Mouse (Mus musculus): ENCODE measurements around the gene Cpb2. TPM values are rescaled to one million over a fixed set of nuclear protein-coding genes. Genes with fewer than 3 reads are reported as not detected.
A peak's percentile ranks its signal among the peaks of the same experiment; 100 is the strongest.

Cpb2 gene
- 0.09 and 0.10 TPM in 2 replicates for polyA plus RNA-seq (2012; rRNA removed)

DNA sequence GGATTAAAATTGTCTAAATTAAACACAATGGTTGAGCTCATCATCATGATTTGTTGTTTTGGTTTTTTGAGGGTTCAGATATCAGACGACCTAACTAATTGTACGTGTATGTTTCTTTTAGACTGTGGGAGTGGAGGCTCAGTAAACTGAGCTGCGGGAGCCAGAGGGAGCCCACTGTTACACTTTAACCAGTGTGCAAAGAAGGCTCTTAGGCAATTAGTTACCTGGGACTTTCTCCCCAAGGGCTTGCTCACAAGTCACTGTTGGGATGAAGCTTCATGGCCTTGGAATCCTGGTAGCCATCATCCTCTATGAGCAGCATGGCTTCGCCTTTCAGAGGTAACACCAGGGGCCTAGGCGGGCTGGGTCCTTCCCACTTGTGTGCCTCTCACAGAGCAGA lies at the start of gene Cpb2:
Cpb2 (plus strand) TSS at position 201 of the 400 bp plus-strand sequence.
- Histone ChIP-seq H3K4me1 (ENCODE audit: control insufficient read depth, insufficient read depth, low read length) (no peaks in the 10 kb centered on the region), H3K4me3 (replicated peaks; ENCODE audit: extremely low read depth, low read depth, low read length) (no peak within 1 kb of the TSS)
- no peak for DNase-seq
- TF ChIP-seq POLR2A (IDR thresholded peaks at IDR 0.05; ENCODE audit: borderline replicate concordance, extremely low read depth, low read depth, low read length) (no peak), CTCF (IDR thresholded peaks at IDR 0.05; ENCODE audit: insufficient read depth, low read length) (no peak)
- WGBS: 78% methylated on average over 5 of the region's 5 CpGs

DNA sequence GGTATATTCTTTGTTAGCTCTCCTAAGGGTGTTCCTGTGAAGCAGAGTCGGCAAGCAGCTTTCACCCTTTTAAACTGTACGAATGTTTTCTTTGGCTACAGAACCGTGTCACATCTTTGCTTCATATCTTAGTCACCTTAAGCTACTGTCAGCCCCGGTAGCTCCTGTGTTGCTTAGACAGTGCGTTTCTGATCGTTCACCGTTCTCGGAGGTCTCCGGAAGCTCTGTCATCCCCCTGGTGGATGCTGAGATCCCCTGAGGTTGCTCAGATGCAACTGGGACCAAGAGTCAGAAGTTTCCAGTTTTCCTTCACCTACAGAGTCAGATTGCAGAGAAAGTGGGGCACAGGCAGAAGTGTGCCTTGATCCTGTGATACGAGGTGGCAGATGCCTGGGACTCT lies 49.7 kb upstream of the Cpb2 start:
- no peak overlapping the region for H3K4me3 ChIP-seq (replicated peaks; ENCODE audit: extremely low read depth, low read depth, low read length)
- no peak for TF ChIP-seq CTCF (IDR thresholded peaks at IDR 0.05; ENCODE audit: insufficient read depth, low read length)
- no peak for TF ChIP-seq POLR2A (IDR thresholded peaks at IDR 0.05; ENCODE audit: borderline replicate concordance, extremely low read depth, low read depth, low read length)

DNA sequence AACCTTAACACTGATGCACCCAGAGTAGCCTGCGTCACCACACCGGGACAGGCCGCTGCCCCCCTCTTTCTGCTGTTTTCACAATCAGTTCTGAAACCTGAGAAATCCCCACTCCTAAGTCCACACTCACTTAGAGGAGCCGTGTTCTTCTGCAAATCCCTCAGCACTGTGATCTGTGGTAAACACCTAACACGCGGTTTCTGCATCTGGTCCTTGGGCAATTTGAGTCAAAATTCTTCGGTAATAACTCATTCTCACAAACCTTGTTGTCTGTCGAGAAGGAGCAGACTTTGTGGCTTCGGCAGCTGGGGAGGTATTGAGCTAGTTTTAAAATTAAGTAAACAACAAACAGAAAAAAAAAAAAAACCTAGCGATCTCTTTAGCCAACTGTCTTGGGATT lies 49.2 kb upstream of the Cpb2 start:
- H3K4me1 ChIP-seq (ENCODE audit: control insufficient read depth, insufficient read depth, low read length): no peaks in the 10 kb centered on the region; the same call in 1 of the 2 replicates
- 59% methylated on average over 10 of the region's 10 CpGs for WGBS
- no peak for DNase-seq
- H3K4me3 ChIP-seq (replicated peaks; ENCODE audit: extremely low read depth, low read depth, low read length): no peak overlapping the region
- TF ChIP-seq CTCF (IDR thresholded peaks at IDR 0.05; ENCODE audit: insufficient read depth, low read length): no peak
- TF ChIP-seq POLR2A (IDR thresholded peaks at IDR 0.05; ENCODE audit: borderline replicate concordance, extremely low read depth, low read depth, low read length): no peak

More for the DNA sequence above, 49.7 kb upstream of the Cpb2 start:
- no peaks in the 10 kb centered on the region; the same call in 1 of the 2 replicates for H3K4me1 ChIP-seq (ENCODE audit: control insufficient read depth, insufficient read depth, low read length)
- DNase-seq: no peak
- 65% methylated on average over 10 of the region's 10 CpGs for WGBS

DNA sequence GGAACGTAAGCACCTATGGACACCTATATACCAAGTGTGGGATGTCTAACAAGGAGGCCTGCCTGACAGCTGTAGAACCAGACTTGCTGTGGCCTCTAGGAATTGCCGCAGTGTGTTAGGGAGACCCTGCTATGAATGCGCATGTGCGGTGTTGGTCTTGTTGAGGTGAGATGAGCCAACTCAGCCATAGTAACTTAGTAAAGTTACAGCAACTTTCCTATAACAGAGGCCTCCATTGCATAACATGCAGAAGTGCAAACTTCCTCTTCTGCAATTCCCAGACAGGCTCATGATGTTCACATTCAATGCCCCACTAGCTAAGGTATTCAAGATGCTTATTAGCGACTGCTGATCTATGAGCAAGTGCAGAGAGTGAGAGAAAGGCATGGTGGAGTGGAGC lies 46.6 kb upstream of the Cpb2 start:
- 81% methylated on average over 5 of the region's 5 CpGs for WGBS
- Histone ChIP-seq H3K4me1 (ENCODE audit: control insufficient read depth, insufficient read depth, low read length) (no peaks in the 10 kb centered on the region; the same call in 1 of the 2 replicates), H3K4me3 (replicated peaks; ENCODE audit: extremely low read depth, low read depth, low read length) (no peak overlapping the region)
- TF ChIP-seq POLR2A (IDR thresholded peaks at IDR 0.05; ENCODE audit: borderline replicate concordance, extremely low read depth, low read depth, low read length) (no peak), CTCF (IDR thresholded peaks at IDR 0.05; ENCODE audit: insufficient read depth, low read length) (no peak)
- DNase-seq: no peak

DNA sequence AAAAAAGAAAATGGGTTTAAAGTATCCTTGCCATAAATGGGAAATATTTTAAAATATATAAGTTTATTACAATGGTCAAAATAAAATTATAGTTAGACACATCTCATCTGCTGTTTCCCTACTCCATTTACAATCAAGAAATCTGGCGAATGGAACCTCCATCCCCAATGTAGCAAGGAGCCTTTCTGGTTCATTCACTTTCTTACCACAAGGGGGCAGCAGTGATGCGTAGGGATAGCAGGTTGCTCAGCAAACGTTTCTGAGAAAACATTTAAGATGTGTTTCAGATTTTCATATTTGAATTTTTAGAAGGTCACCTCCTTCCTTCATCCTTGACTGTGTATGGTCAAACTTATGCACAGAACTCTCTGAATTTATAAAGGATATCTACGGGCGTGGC lies 45.1 kb upstream of the Cpb2 start:
- 39% methylated on average over 5 of the region's 5 CpGs for WGBS
- Histone ChIP-seq H3K4me1 (ENCODE audit: control insufficient read depth, insufficient read depth, low read length) (no peaks in the 10 kb centered on the region; the same call in 1 of the 2 replicates), H3K4me3 (replicated peaks; ENCODE audit: extremely low read depth, low read depth, low read length) (no peak overlapping the region)
- TF ChIP-seq POLR2A (IDR thresholded peaks at IDR 0.05; ENCODE audit: borderline replicate concordance, extremely low read depth, low read depth, low read length) (no peak), CTCF (IDR thresholded peaks at IDR 0.05; ENCODE audit: insufficient read depth, low read length) (peak; percentile 61)
- no peak for DNase-seq

DNA sequence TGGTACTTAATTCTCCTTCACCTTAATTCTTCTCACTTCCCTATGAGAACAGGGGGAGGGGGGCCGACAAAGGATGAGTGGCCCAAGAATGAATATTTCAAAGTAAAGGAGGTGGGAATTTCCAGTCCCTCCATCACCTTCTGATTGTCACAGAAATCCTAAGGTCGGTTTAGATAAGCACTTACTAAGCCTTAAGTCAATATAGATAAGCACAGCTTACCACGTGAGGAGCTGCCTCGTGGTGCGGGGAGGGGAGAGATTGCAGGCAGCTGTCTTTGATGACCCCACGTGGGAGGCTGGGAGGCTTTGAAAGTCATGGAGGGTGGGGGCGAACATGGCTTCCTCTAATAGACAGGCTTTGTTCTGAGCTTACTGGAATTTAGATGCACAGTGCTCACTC lies 44.4 kb upstream of the Cpb2 start:
- H3K4me3 ChIP-seq (replicated peaks; ENCODE audit: extremely low read depth, low read depth, low read length): no peak overlapping the region
- TF ChIP-seq CTCF (IDR thresholded peaks at IDR 0.05; ENCODE audit: insufficient read depth, low read length) (no peak), POLR2A (IDR thresholded peaks at IDR 0.05; ENCODE audit: borderline replicate concordance, extremely low read depth, low read depth, low read length) (no peak)
- H3K4me1 ChIP-seq (ENCODE audit: control insufficient read depth, insufficient read depth, low read length): no peaks in the 10 kb centered on the region; the same call in 1 of the 2 replicates
- WGBS: 47% methylated on average over 7 of the region's 7 CpGs
- DNase-seq: no peak

DNA sequence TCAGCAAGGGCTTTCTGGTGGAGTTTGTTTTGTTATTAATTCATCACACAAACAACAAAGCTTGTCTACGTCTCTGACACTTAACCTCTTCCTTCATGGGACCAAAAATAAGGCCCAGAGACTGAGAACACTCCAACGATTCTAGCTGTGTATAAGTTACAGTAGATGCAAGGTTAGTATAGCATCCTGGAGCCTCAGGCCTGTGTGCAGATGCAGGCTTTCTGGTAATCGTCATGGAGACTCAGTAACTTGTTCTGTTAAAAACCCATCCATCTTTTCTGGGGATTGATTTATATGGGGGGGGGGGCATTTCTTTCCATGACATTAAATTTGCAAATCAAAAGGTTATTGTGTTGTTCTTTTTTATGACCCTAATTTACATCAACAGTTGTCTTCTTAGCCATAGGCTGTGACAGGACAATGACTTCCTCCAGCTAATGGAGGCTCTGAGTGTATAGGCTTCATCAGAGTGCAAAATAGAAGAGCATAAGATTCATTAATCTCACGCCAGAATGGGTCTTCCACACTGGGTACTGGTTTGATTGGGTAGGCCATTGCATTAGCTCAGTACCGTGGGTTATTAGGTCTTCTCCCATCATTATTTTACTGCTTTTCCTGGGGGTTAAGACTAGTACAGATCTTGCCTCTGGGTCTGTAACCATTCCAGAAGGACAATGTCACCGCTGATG lies 36.6 kb upstream of the Cpb2 start:
- whole genome bisulfite sequencing: 85% methylated on average over 6 of the region's 6 CpGs
- no peak overlapping the region for H3K4me3 ChIP-seq (replicated peaks; ENCODE audit: extremely low read depth, low read depth, low read length)
- no peak for DNase-seq
- no peak for TF ChIP-seq CTCF (IDR thresholded peaks at IDR 0.05; ENCODE audit: insufficient read depth, low read length)
- TF ChIP-seq POLR2A (IDR thresholded peaks at IDR 0.05; ENCODE audit: borderline replicate concordance, extremely low read depth, low read depth, low read length): no peak
- no peaks in the 10 kb centered on the region for H3K4me1 ChIP-seq (ENCODE audit: control insufficient read depth, insufficient read depth, low read length)

DNA sequence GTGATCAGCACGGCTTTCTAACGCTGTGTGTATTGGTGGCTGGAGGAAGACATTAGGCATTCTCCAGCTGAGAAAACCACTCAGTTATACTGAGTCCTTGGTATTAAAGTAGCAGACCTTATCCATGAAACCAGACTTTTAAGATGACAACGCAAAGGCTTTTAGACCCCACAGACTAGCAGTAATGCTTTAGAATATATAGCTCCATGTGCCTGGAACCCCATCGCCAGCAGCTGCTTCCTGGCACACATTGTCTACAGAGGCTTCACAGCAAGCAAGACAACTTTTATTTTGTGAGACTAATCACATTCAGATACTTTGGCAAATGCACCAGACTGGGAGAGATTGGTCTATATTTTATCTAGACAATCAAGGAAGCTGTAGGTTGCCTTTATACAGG lies 35.8 kb upstream of the Cpb2 start:
- no peaks in the 10 kb centered on the region for H3K4me1 ChIP-seq (ENCODE audit: control insufficient read depth, insufficient read depth, low read length)
- no peak overlapping the region for H3K4me3 ChIP-seq (replicated peaks; ENCODE audit: extremely low read depth, low read depth, low read length)
- 93% methylated on average over 4 of the region's 4 CpGs for WGBS
- TF ChIP-seq CTCF (IDR thresholded peaks at IDR 0.05; ENCODE audit: insufficient read depth, low read length) (no peak), POLR2A (IDR thresholded peaks at IDR 0.05; ENCODE audit: borderline replicate concordance, extremely low read depth, low read depth, low read length) (no peak)
- DNase-seq: no peak

DNA sequence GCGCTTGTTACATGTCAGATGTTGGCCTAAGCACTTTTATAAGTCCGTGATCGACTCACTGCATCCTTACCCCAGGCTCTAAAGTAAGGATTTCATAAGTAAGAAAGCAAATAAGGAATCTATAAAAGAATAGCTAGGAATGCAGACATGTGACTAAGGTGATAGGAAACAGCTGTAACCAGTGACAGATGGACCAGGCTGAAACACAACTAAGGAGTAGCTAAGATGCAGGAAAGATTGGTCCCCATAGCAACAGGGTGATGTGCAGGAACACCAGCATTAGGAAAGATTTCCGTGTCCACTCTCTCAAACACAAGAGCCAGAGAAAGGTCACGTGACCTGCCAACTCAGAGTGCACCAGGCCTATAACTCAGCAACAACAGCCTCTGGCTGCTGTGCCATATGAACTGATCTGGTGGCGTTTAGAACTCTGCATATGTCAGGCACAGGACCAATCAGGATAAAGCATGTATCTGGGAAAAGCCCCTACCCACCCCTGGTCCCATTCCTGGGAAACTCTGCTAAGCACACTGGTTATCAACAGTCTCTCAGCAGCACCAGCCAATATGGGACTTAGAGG lies 33.4 kb upstream of the Cpb2 start:
- TF ChIP-seq CTCF (IDR thresholded peaks at IDR 0.05; ENCODE audit: insufficient read depth, low read length) (no peak), POLR2A (IDR thresholded peaks at IDR 0.05; ENCODE audit: borderline replicate concordance, extremely low read depth, low read depth, low read length) (no peak)
- WGBS: 79% methylated on average over 6 of the region's 6 CpGs
- Histone ChIP-seq H3K4me3 (replicated peaks; ENCODE audit: extremely low read depth, low read depth, low read length) (no peak overlapping the region), H3K4me1 (ENCODE audit: control insufficient read depth, insufficient read depth, low read length) (no peaks in the 10 kb centered on the region)
- DNase-seq: no peak

DNA sequence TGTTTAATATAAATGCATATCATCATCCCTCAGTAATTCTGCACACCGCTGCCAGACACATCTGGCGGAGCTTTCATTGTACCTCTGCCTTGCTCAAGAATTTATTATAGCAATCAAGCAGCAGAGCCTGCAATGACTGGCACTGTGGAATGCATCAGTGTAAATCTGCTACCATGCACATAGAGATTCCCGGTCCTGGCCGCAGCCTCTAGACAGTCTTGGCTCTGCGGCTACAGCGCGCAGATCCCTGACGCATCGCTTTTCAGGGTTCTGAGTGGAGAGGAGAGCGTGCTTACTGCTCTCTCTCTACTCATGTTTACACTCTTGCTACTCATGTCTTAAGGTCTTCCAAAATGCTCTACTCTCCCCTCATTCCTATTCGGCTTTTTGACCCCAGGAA lies 28.3 kb upstream of the Cpb2 start:
- no peak for DNase-seq
- TF ChIP-seq POLR2A (IDR thresholded peaks at IDR 0.05; ENCODE audit: borderline replicate concordance, extremely low read depth, low read depth, low read length) (no peak), CTCF (IDR thresholded peaks at IDR 0.05; ENCODE audit: insufficient read depth, low read length) (no peak)
- WGBS: 84% methylated on average over 11 of the region's 11 CpGs
- Histone ChIP-seq H3K4me1 (ENCODE audit: control insufficient read depth, insufficient read depth, low read length) (no peaks in the 10 kb centered on the region), H3K4me3 (replicated peaks; ENCODE audit: extremely low read depth, low read depth, low read length) (no peak overlapping the region)
